Mouse (Mus musculus) erythroblast, embryonic 14.5 days (primary cell): ENCODE results near the gene Dcx. TPM values are rescaled to one million over a fixed set of nuclear protein-coding genes. Genes with fewer than 3 reads are reported as not detected.

Experiments
- H3K27me3 ChIP-seq: 2 replicates; pipeline ENCODE4 v1.6.1; 2012; ENCODE audit warnings: inconsistent platforms; ENCODE audit not compliant: control insufficient read depth
- H3K36me3 ChIP-seq: 2 replicates; pipeline ENCODE4 v1.6.1; 2012; ENCODE audit warnings: mild to moderate bottlenecking, inconsistent platforms; ENCODE audit not compliant: control insufficient read depth
- H3K4me1 ChIP-seq: 2 replicates; pipeline ENCODE4 v1.6.1; 2012; ENCODE audit warnings: inconsistent platforms; ENCODE audit not compliant: control insufficient read depth
- H3K4me3 ChIP-seq: replicated peaks from 2 replicates; pipeline ENCODE3; 2012; ENCODE audit warnings: moderate library complexity, mild to moderate bottlenecking, inconsistent platforms
- H3K9me3 ChIP-seq: 2 replicates; pipeline ENCODE4 v1.6.1; 2012; ENCODE audit warnings: low read length, inconsistent platforms, mixed read lengths; ENCODE audit not compliant: control insufficient read depth
- GATA1 ChIP-seq: IDR thresholded peaks from 2 replicates; pipeline ENCODE4 v1.6.1; 2012; ENCODE audit warnings: low read length, inconsistent platforms, mixed read lengths
- TAL1 ChIP-seq: IDR thresholded peaks from 3 replicates; pipeline ENCODE4 v1.6.1; 2012; ENCODE audit warnings: low read length, inconsistent platforms, mixed read lengths
- polyA plus RNA-seq: library from polyadenylated mRNA; stranded (reverse); fragments of >175 nt; gene quantifications from 2 replicates; pipeline ENCODE4 v1.2.3, GENCODE M21; 2012

Gene Dcx
- 0.01 TPM in 1 of 2 replicates, not detected in the other for polyA plus RNA-seq

DNA sequence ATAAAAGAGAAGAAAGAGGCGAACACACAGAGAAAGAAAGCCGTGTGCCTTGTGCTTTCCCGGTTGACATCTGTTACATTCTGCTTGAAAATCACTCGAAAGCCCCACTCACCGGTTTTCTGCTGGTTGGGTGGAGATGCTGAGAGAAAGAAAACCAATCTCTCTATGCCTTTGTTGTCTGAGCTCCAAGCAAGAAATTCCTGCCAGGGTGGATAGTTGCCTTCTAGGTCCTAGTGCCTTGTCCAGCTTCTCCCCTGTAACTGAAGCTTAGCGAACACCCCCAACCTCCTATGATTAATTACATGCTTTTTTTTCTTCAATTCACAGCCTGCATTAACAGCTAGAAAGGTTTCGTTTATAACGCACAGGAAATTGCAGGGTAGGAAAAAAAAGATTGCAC is at the start of gene Dcx:
Gene Dcx, minus strand, starts transcription at position 354 of the 400 bp plus-strand sequence.
- Histone ChIP-seq H3K27me3 (no peaks in the 10 kb centered on the region; the same call in 1 of the 2 replicates), H3K4me1 (no peaks in the 10 kb centered on the region), H3K36me3 (no peaks in the 10 kb centered on the region), H3K4me3 (no peak within 1 kb of the TSS), H3K9me3 (0 out of 2 replicates have a peak, but pooled peaks cover 3% of the 10 kb centered on the region)
- TF ChIP-seq TAL1 = no peak
- no peak for TF ChIP-seq GATA1

DNA sequence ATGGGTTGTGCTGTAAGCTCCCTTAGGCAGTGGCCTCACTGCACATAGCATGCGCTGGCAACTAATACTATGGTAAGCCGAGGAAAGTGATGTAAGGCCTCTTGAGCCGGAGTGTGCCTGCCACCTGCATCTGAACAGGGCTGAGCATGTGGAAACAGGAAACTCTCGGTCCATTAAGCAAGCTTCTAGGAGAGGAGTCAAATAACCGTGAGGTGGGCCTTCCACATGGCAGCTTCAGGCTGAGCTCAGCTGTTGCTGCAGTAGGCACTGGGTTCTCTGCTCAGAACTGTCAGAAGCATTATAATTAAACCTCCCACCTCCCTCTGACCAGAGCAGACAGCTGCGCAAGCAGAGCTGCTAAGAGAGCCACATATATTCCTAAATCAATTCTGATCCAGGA is 33.1 kb upstream of the Dcx start:
- Histone ChIP-seq H3K27me3 (no peaks in the 10 kb centered on the region), H3K4me3 (no peak overlapping the region), H3K4me1 (no peaks in the 10 kb centered on the region), H3K9me3 (peaks cover 9% of the 10 kb centered on the region; the same call in 1 of the 2 replicates), H3K36me3 (no peaks in the 10 kb centered on the region)
- TF ChIP-seq GATA1 (no peak), TAL1 (no peak)

DNA sequence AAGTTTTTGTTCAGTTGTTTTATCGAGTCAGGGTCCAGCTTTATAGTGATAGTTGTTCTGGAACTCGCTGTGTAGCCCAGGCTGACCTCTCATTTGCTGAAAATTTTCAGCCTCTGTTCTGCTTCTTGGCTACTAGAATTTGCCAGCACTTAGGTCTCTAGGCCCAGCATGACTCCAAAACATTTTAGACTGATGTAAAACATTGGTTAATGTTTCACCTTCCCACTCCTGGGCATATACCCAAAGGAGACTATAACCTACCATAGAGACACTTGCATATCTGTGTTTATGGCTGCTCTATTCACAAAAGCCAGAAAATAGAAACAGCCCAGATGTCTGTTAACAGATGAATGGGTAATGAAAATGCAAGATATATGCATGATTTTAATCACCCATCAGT is 560 bp upstream of the Dcx start:
- H3K4me1 ChIP-seq = no peaks in the 10 kb centered on the region
- H3K27me3 ChIP-seq = no peaks in the 10 kb centered on the region; the same call in 1 of the 2 replicates
- no peaks in the 10 kb centered on the region for H3K36me3 ChIP-seq
- no peak overlapping the region for H3K4me3 ChIP-seq
- TF ChIP-seq GATA1 = no peak
- TF ChIP-seq TAL1 = no peak
- H3K9me3 ChIP-seq = 0 out of 2 replicates have a peak, but pooled peaks cover 3% of the 10 kb centered on the region

DNA sequence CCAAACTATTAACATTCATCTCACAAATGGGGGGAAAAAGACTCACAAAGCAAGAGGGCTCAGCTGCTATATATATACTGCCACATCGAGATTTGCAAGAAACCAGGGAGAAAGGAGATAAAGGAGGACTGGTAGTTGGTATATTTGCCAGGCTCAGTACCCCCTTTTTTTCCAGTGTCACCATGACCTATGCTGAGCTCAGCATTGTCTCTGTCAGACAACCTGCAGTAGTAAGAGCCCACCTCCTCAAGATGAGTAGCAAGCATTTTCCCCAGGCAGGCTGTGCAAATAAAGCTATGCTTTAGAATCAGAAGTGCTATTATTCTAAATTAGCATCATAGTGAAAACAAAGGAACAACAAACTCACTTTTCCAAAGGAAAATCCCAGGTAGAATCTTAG is 581 bp downstream of the Dcx start:
- H3K4me1 ChIP-seq = no peaks in the 10 kb centered on the region
- 0 out of 2 replicates have a peak, but pooled peaks cover 3% of the 10 kb centered on the region for H3K9me3 ChIP-seq
- H3K27me3 ChIP-seq = no peaks in the 10 kb centered on the region; the same call in 1 of the 2 replicates
- no peak overlapping the region for H3K4me3 ChIP-seq
- TF ChIP-seq GATA1 (no peak), TAL1 (no peak)
- H3K36me3 ChIP-seq = no peaks in the 10 kb centered on the region

DNA sequence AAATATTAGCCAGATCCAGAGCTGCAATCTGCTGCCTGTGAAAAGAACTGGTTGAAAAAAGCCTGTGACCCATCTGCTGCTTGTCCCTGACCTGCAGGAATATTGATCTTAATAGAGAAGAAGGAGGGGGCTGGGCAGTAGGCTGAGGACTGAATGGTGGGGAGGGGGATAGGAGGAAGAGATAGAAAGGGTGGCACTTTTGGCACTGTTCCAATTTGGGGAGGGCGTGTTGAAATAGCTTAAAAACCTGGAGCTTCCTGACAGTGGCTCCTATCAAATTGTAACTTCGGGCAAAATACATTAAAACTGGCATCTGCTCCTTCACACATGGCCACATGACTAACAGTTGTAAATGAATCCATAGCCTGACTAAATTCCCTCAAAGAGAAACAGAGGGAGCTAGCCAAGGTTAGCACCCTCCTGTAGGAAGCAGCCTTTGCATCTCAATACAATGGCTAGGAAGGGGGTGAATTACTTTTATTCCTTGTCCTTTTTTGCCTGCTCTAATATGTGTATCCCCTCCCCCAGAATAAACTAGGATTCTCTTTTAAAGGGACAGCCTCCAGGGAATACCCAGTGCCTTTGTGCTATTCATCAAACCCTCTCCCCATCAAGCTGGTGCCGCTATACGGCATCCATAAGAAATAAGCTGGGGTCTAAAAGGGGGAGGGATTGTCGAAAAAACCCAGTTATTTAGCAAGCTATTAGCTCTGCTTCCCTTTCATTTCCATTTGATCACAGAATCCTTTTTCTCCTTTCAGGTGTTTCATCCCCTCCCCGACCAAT is 1.5 kb downstream of the Dcx start:
- no peak for TF ChIP-seq GATA1
- no peak for TF ChIP-seq TAL1
- H3K9me3 ChIP-seq = 0 out of 2 replicates have a peak, but pooled peaks cover 3% of the 10 kb centered on the region
- no peaks in the 10 kb centered on the region for H3K4me1 ChIP-seq
- no peak overlapping the region for H3K4me3 ChIP-seq
- no peaks in the 10 kb centered on the region for H3K36me3 ChIP-seq
- H3K27me3 ChIP-seq = no peaks in the 10 kb centered on the region; the same call in 1 of the 2 replicates

DNA sequence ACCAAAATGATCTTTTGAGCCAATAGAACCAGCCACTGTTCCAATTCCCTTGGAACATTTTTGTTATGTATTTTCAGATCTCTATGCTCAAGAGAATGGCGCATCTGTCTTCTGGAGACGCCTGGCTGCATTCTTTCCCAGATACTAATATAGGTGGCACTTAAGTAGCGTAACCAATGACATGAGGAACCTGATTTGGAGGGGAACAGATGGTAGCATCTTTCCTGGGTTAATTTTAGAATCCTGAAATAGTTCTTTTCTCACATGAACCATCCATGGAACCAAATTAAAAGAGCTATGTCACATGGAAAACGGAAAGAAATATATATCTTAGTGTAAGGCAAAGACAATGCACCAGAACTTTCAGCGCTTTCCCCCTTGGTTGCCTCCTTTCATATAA is 11.0 kb downstream of the Dcx start:
- TF ChIP-seq GATA1 (no peak), TAL1 (no peak)
- no peaks in the 10 kb centered on the region for H3K27me3 ChIP-seq
- no peak overlapping the region for H3K4me3 ChIP-seq

DNA sequence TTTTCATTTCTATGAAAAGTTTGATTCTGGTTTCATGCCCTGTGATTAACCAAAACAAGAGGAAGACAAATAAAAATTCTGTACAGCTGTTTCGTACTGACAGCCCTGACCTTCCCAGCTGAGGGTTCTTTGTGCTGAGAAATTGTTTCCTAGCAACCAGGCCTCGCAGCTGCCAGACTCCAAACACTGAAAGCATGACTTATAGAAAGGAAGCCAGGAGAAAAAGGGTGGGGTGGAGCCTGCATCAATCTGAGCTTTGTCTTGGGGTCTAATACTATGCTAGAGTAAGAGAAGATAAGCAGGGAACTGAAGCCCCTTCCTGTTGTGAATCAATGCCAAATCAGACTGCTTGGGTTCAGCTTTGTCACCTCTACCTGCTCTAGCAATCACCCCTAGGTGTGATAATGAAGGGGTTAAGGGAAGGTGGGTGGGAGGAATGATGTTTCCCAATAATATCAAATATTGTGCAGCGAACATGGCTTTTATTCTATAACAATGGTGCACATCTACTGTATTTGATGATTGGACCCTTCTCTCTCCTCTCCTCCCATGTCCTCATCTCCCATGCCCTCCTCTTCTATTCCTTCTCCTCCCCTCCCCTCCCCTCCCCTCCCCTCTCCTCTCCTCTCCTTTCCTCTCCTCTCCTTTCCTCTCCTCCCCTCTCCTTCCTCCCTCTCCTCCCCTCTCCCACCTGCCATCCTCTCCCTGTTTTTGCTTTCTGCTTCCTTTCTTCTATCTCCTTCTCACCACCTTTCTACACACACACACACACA is 26.2 kb downstream of the Dcx start:
- Histone ChIP-seq H3K9me3 (no peaks in the 10 kb centered on the region), H3K36me3 (no peaks in the 10 kb centered on the region), H3K27me3 (no peaks in the 10 kb centered on the region), H3K4me3 (no peak overlapping the region), H3K4me1 (no peaks in the 10 kb centered on the region)
- TF ChIP-seq GATA1 = no peak
- no peak for TF ChIP-seq TAL1

More for the DNA sequence above, 11.0 kb downstream of the Dcx start:
- H3K4me1 ChIP-seq = no peaks in the 10 kb centered on the region
- H3K36me3 ChIP-seq = no peaks in the 10 kb centered on the region
- peaks cover 2% of the 10 kb centered on the region; the same call in 1 of the 2 replicates for H3K9me3 ChIP-seq

DNA sequence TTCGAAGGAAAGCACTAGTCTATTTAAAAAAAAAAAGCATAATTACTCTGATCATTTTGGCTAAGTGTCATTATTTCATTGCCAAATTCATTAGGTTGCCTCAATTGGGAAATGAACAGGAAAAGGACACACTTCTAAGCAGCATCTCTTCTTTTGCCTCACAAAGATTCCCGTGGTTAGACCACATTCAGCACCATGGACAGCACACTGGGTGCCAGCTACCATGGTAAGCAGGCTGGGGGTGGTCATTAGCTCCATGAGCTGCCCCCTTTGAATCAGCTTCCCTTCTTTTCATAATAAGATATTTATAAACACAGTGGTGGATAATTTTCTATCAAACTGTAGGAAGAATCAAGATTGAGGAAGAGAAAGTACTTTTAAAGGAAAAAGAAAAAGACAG is 28.4 kb downstream of the Dcx start:
- Histone ChIP-seq H3K9me3 (no peaks in the 10 kb centered on the region), H3K4me3 (no peak overlapping the region), H3K4me1 (no peaks in the 10 kb centered on the region), H3K36me3 (no peaks in the 10 kb centered on the region), H3K27me3 (no peaks in the 10 kb centered on the region)
- TF ChIP-seq GATA1 (no peak), TAL1 (no peak)

DNA sequence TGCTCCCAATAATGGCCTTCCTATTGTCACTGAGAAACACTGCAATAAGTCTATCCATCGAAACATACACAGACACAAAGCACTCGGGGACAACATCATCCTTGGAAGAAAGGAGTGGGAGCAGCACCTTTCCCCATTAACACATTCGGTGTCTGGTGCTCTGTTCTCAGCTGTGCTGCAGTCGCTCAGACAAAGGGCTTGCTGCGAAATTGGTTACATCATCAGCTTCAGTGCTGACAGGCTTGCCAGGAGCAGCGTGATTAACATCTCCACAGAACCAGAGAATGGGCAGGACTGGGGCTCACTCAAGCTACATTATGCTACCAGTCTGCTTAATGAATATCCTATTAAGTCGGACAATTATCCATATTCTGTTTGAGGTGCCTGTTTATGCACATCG is 30.8 kb downstream of the Dcx start:
- H3K36me3 ChIP-seq = no peaks in the 10 kb centered on the region
- TF ChIP-seq GATA1 = no peak
- no peaks in the 10 kb centered on the region for H3K9me3 ChIP-seq
- H3K27me3 ChIP-seq = no peaks in the 10 kb centered on the region
- no peaks in the 10 kb centered on the region for H3K4me1 ChIP-seq
- no peak overlapping the region for H3K4me3 ChIP-seq
